Mouse (Mus musculus): ENCODE results near the gene Lrrc1. TPM values are rescaled to one million over a fixed set of nuclear protein-coding genes. Genes with fewer than 3 reads are reported as not detected.

Lrrc1 gene
- polyA plus RNA-seq, 1 experiment from 2014 or later, result 8.7 TPM

DNA sequence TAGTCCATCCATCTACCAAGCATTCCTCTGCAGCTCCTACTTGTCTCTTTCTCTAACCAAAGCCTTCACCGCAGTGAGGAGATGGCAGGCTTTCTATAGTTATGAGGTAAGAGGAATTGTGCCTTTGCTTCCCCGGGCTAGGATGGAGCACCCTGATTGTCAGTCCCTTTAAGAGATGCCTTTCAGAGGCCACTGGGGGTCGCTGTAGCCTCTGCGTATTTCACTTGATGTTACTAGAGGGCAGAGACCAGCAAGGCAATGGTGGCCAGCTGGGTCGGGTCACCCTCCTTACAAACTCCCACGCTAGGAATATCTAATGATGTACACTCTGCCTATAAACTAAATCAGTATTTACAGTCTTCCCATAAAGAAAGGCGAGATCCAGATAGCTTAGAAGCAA is 137.8 kb downstream of the Lrrc1 start:
- Histone ChIP-seq H3K4me2 (replicated peaks) (no peak overlapping the region), H3K9ac (no peak overlapping the region), H3K4me1 (no peaks in the 10 kb centered on the region), H3K36me3 (no peaks in the 10 kb centered on the region), H3K9me3 (replicated peaks) (no peaks in the 10 kb centered on the region), H3K4me3 (no peak overlapping the region), H3K27ac (no peak overlapping the region), H3K27me3 (no peaks in the 10 kb centered on the region)
- whole genome bisulfite sequencing, result 66% methylated on average over 7 of the region's 7 CpGs
- no peak for ATAC-seq (ENCODE audit: low FRiP score)

DNA sequence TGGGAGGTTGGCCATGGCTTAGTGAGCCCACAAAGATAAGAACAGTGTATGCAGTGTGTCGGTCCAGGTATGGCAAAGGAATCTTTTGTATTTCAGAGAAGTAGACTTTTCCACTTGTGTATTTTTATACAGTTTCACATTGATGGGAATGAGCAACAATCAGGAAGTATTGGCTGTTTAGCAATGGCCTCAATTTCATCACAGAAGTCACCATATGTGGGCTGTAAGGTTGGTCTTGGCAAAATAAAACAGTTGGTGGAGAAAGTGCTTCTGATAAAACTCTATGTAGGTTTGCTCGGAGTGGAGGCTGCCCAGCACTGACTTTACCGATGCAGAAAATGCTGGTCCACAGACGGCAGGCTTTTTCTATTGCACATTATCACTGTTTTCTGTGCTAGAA is 140.2 kb downstream of the Lrrc1 start:
- Histone ChIP-seq H3K9ac (no peak overlapping the region), H3K4me2 (replicated peaks) (no peak overlapping the region), H3K9me3 (replicated peaks) (no peaks in the 10 kb centered on the region), H3K27ac (no peak overlapping the region), H3K27me3 (no peaks in the 10 kb centered on the region), H3K4me1 (no peaks in the 10 kb centered on the region), H3K36me3 (no peaks in the 10 kb centered on the region), H3K4me3 (no peak overlapping the region)
- 89% methylated on average over 4 of the region's 4 CpGs for WGBS
- ATAC-seq (ENCODE audit: low FRiP score), result no peak

DNA sequence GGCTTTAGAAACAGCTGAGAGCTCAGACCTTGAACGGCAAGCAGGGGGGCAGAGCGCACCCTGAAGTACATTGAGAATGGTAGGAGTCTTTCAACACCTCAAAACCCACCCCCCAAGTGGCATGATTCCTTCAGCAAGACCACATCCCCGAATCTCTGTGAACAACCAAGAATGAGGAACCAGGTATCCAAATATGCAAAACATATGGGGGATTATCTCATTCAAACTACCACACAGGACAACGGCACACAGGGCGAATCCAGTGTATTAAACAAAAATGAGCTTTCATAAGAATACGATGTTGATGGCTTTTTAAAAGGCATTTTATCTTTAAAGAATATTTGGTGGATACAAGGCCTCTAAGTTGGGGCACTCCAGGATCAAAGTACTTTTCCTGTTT is 140.7 kb downstream of the Lrrc1 start:
- H3K4me3 ChIP-seq, result no peak overlapping the region

DNA sequence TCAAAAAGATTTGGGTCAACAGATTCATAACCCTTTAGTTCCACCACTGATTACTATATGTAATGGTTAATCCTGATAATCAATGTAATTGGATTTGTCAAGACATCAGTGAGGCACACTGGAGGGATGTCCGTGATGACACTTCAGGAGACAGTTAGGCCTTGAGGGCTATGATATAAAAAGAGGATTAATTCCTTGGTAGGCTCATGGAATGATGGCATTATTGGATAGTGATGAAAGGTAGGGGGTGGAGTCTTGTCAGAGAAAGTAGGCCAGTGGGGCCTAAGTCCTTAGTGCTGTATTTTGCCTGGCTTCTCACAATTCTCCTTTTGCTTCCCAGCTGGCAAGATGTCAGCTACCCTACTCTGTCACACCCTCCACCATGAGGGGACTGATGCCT is 141.7 kb downstream of the Lrrc1 start:
- H3K9ac ChIP-seq, result no peak overlapping the region
- H3K4me2 ChIP-seq (replicated peaks), result no peak overlapping the region
- no peaks in the 10 kb centered on the region for H3K27me3 ChIP-seq
- no peak for ATAC-seq (ENCODE audit: low FRiP score)
- no peak overlapping the region for H3K27ac ChIP-seq
- no peaks in the 10 kb centered on the region for H3K9me3 ChIP-seq (replicated peaks)
- H3K4me1 ChIP-seq, result no peaks in the 10 kb centered on the region
- no peaks in the 10 kb centered on the region for H3K36me3 ChIP-seq
- WGBS, result 89% methylated on average over 1 of the region's 1 CpGs
- no peak overlapping the region for H3K4me3 ChIP-seq

More for the DNA sequence above, 140.7 kb downstream of the Lrrc1 start:
- Histone ChIP-seq H3K4me1 (no peaks in the 10 kb centered on the region), H3K27me3 (no peaks in the 10 kb centered on the region), H3K9me3 (replicated peaks) (no peaks in the 10 kb centered on the region), H3K4me2 (replicated peaks) (no peak overlapping the region), H3K27ac (no peak overlapping the region), H3K36me3 (no peaks in the 10 kb centered on the region), H3K9ac (no peak overlapping the region)
- WGBS, result 88% methylated on average over 6 of the region's 6 CpGs
- no peak for ATAC-seq (ENCODE audit: low FRiP score)

DNA sequence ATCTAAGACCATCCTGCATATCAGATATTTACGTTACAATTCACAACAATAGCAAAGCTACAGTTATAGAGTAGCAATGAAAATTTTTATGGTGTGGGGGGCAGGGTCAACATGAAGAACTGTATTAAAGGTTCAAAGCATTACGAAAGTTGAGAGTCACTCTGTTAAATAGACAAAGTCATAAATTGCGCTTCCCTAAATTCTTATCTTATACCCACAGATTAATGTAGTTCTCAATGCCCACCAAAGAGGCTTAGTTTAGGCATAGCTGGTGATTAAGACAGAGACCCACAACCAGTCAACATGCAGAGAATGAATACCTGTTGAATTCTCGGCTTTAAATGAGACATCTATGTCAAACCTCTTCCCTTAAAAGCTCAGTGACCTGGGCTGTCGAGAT is 144.9 kb downstream of the Lrrc1 start:
- Histone ChIP-seq H3K9me3 (replicated peaks) (no peaks in the 10 kb centered on the region), H3K4me3 (no peak overlapping the region), H3K27ac (no peak overlapping the region), H3K4me1 (no peaks in the 10 kb centered on the region), H3K4me2 (replicated peaks) (no peak overlapping the region), H3K9ac (no peak overlapping the region), H3K27me3 (no peaks in the 10 kb centered on the region), H3K36me3 (no peaks in the 10 kb centered on the region)
- WGBS, result 90% methylated on average over 5 of the region's 5 CpGs
- no peak for ATAC-seq (ENCODE audit: low FRiP score)

DNA sequence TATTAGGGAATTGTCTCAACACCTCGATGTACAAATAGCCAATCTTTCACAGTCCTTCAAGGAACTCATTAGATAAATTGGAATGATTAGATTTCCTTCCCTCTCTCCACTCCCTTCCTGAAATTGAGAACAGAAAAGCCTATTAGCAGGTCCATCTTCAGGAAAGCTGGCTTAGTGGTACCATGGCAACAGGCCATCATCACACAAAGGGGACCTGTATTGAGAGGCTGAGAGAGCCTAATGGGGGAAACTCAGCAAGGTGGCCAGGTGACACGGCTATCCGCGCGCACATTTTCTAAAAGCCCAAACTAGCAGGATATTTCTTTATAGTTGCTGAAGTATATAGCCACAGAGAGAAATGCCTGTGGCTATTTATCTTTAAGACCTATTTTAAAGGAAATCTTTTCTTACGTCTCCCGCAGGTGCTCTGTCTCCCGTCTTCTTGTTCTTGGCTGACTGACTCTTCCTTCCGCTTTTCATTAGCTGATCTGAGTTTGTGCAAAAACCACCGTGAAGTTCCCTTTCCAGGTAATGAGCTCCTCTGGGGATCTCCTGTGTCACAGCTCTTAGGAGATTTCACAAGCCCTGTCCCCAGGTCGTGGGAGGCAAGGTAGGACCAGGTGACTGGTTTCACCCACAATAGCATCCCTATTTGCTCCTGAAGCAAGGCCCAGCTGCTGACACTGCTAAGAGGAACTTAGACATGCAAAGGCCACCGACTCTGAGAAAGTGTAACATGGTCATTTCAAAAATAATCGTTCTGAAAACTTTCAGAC is 145.6 kb downstream of the Lrrc1 start:
- no peaks in the 10 kb centered on the region for H3K27me3 ChIP-seq
- no peak overlapping the region for H3K27ac ChIP-seq
- no peak for ATAC-seq (ENCODE audit: low FRiP score)
- H3K4me3 ChIP-seq, result no peak overlapping the region
- H3K36me3 ChIP-seq, result no peaks in the 10 kb centered on the region
- 76% methylated on average over 13 of the region's 13 CpGs for WGBS
- no peak overlapping the region for H3K9ac ChIP-seq
- no peaks in the 10 kb centered on the region for H3K9me3 ChIP-seq (replicated peaks)
- H3K4me2 ChIP-seq (replicated peaks), result no peak overlapping the region
- no peaks in the 10 kb centered on the region for H3K4me1 ChIP-seq

DNA sequence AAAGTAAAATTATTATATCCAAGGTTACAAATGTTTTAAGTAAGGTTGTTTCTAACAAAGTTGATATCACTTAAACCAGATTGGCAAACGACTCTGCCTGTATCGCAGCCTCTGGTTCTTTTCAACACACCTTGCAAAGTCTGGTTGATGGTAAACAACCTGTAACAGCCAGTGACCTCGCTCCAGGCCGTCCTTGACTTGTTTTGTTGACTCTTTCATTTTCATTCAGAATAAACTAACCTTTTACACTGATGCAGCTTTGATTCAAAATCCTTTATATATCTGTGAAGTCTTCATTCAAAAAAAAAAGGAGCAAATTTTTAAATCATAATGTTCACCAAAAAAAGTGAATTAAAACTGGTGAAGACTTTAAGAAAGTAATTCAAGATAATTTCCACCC is 147.6 kb downstream of the Lrrc1 start:
- Histone ChIP-seq H3K9ac (no peak overlapping the region), H3K4me1 (no peaks in the 10 kb centered on the region), H3K9me3 (replicated peaks) (no peaks in the 10 kb centered on the region), H3K36me3 (no peaks in the 10 kb centered on the region), H3K27ac (no peak overlapping the region), H3K27me3 (no peaks in the 10 kb centered on the region), H3K4me2 (replicated peaks) (no peak overlapping the region), H3K4me3 (no peak overlapping the region)
- 73% methylated on average over 4 of the region's 4 CpGs for WGBS
- no peak for ATAC-seq (ENCODE audit: low FRiP score)

DNA sequence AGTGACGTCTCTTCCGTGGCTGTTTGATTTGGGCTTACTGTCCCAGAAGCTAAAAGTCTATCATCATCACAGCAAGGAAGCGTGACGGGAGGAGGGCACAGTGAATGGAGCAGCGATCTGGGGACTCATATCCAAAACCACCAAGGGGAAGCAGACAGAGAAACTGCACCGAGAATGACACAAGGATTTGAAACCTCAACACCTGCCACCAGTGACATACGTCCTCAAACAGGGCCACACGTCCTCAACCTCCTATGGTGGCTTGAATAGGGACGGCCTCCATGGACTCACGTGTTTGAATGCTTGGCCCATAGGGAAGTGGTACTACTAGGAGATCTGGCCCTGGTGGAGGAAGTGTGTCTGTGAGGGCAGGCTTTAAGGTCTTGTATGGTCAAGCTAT is 153.4 kb downstream of the Lrrc1 start:
- H3K36me3 ChIP-seq, result no peaks in the 10 kb centered on the region
- H3K27me3 ChIP-seq, result no peaks in the 10 kb centered on the region
- H3K4me3 ChIP-seq, result no peak overlapping the region
- 90% methylated on average over 10 of the region's 10 CpGs for WGBS
- no peak for ATAC-seq (ENCODE audit: low FRiP score)
- no peak overlapping the region for H3K4me2 ChIP-seq (replicated peaks)
- no peak overlapping the region for H3K27ac ChIP-seq
- H3K4me1 ChIP-seq, result no peaks in the 10 kb centered on the region
- no peaks in the 10 kb centered on the region for H3K9me3 ChIP-seq (replicated peaks)
- H3K9ac ChIP-seq, result no peak overlapping the region

DNA sequence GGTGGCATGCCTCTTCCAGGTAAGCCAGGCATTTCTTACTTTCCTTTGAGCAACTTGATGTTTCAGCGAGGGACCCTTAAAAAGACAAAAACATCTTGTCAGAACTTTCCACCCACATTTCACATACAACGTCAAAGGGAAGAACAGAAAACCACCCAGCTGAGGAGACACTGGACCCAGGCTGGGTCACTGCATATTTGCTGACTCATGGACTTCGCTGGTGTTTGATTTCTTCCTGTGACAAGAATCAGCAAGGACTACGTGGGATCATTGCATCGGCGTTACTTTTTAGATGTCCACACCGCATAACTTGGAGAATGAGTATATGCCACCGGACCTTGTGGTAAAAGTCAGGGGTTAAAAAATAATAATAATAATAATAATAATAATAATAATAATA is 155.7 kb downstream of the Lrrc1 start:
- H3K36me3 ChIP-seq, result no peaks in the 10 kb centered on the region

DNA sequence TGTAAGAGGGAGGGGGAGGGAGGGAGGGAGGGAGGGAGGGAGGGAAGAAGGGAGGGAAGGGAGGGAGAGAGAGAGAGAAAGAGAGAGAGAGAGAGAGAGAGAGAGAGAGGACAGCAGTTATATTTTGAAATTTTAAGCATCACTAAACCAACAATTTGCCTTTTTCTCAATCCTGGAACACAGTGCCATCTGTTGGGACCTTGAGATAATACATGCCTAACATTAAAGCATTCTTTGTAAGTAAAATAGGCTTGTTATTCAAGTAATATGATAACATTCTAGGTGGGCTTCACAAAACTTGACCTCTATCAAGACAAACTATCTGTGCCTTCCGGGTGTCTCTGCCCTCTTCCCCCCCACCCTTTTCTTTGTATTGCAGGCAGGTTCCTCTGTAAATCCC is 157.9 kb downstream of the Lrrc1 start:
- H3K27ac ChIP-seq, result no peak overlapping the region
- H3K4me3 ChIP-seq, result no peak overlapping the region
- no peaks in the 10 kb centered on the region; the same call in 1 of the 2 replicates for H3K4me1 ChIP-seq
- 35% methylated on average over 1 of the region's 1 CpGs for WGBS
- no peak for ATAC-seq (ENCODE audit: low FRiP score)
- no peak overlapping the region for H3K9ac ChIP-seq
- H3K36me3 ChIP-seq, result no peaks in the 10 kb centered on the region
- no peaks in the 10 kb centered on the region for H3K27me3 ChIP-seq
- no peak overlapping the region for H3K4me2 ChIP-seq (replicated peaks)
- H3K9me3 ChIP-seq (replicated peaks), result no peaks in the 10 kb centered on the region

More for the DNA sequence above, 155.7 kb downstream of the Lrrc1 start:
- H3K9me3 ChIP-seq (replicated peaks), result no peaks in the 10 kb centered on the region
- H3K4me2 ChIP-seq (replicated peaks), result no peak overlapping the region
- H3K27ac ChIP-seq, result no peak overlapping the region
- H3K27me3 ChIP-seq, result no peaks in the 10 kb centered on the region
- 92% methylated on average over 8 of the region's 8 CpGs for WGBS
- H3K4me1 ChIP-seq, result no peaks in the 10 kb centered on the region
- ATAC-seq (ENCODE audit: low FRiP score), result no peak
- H3K4me3 ChIP-seq, result no peak overlapping the region
- no peak overlapping the region for H3K9ac ChIP-seq

DNA sequence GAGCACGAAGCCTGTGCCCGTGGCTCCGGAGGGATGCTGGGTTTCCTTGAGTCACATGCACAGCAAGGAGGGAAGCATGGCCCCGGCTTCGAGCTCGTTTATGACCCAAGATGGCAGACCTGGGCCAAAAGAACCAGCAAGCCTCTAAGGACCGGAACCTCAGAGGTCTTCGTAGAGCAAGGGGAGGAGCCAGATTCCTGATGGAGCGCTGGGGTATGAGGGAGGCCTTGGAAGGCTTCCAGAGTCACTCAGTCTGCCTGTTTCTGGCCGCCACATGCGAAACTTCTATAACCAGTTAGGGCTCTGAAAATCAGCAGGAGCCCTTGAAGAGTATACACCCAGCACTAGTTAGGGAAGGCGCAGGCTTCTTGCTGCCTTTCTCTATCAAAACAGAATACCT is 159.1 kb downstream of the Lrrc1 start:
- H3K9ac ChIP-seq, result no peak overlapping the region
- H3K4me2 ChIP-seq (replicated peaks), result no peak overlapping the region
- no peak overlapping the region for H3K4me3 ChIP-seq
- H3K27ac ChIP-seq, result no peak overlapping the region
- no peaks in the 10 kb centered on the region for H3K9me3 ChIP-seq (replicated peaks)
- H3K4me1 ChIP-seq, result no peaks in the 10 kb centered on the region; the same call in 1 of the 2 replicates
- H3K27me3 ChIP-seq, result no peaks in the 10 kb centered on the region
- 87% methylated on average over 12 of the region's 12 CpGs for WGBS
- no peaks in the 10 kb centered on the region for H3K36me3 ChIP-seq
- ATAC-seq (ENCODE audit: low FRiP score), result no peak

DNA sequence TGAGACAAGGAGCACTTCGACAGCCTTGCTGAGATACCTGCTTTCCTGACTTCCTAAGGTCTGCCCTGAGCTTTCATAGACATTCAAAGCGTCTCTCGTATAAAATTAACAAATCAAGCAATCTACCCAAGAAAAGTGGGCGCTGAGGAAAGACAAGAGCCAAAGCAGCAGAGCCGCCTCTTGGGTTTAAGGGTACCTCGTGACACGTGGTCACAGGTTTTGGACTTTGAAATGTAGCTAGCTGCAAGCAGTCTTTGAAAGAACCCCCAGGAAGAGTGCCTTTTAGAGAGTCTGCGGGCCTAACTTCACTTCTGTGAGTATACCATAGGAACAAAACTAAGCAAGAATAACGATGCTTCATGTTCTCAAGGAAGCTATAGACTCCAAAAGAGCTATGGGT is 160.0 kb downstream of the Lrrc1 start:
- 87% methylated on average over 9 of the region's 9 CpGs for WGBS
- no peak for ATAC-seq (ENCODE audit: low FRiP score)
- H3K9me3 ChIP-seq (replicated peaks), result no peaks in the 10 kb centered on the region
- no peak overlapping the region for H3K9ac ChIP-seq
- H3K4me2 ChIP-seq (replicated peaks), result no peak overlapping the region
- H3K27ac ChIP-seq, result no peak overlapping the region
- no peaks in the 10 kb centered on the region; the same call in 1 of the 2 replicates for H3K4me1 ChIP-seq
- no peaks in the 10 kb centered on the region for H3K27me3 ChIP-seq
- H3K36me3 ChIP-seq, result no peaks in the 10 kb centered on the region
- no peak overlapping the region for H3K4me3 ChIP-seq

DNA sequence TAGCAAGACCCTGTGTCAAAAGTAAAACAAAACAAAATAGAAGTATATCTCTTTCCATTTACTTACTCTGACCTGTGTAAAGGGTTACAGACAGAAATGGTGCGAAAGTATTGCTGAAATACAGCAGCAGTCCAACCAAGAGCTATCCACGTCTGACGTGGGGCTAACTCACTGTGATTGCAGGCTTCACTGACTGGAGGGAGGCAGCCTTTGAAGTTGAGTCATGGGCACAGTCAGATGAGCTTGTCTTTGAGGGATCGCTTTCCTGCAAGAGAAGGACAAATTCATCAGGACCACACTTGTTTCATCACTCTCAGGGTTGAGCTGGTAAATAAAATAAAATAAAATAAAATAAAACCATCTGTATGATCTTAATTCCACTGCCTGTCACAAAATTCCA is 160.7 kb downstream of the Lrrc1 start:
- Histone ChIP-seq H3K36me3 (no peaks in the 10 kb centered on the region), H3K9ac (no peak overlapping the region), H3K4me2 (replicated peaks) (no peak overlapping the region), H3K27ac (no peak overlapping the region), H3K27me3 (no peaks in the 10 kb centered on the region), H3K4me3 (no peak overlapping the region), H3K9me3 (replicated peaks) (no peaks in the 10 kb centered on the region), H3K4me1 (no peaks in the 10 kb centered on the region; the same call in 1 of the 2 replicates)
- 80% methylated on average over 4 of the region's 4 CpGs for WGBS
- no peak for ATAC-seq (ENCODE audit: low FRiP score)
